Mouse (Mus musculus) central nervous system, embryonic 14 days (tissue): ENCODE results near the gene Tomm6. TPM values are rescaled to one million over a fixed set of nuclear protein-coding genes. Genes with fewer than 3 reads are reported as not detected.

Experiments
- polyA plus RNA-seq: library from polyadenylated mRNA; depleted of rRNA; stranded (reverse); fragments of >200 nt; gene quantifications from 2 replicates; pipeline ENCODE4 v1.2.3, GENCODE M21; 2012; rRNA removed

Tomm6 gene
- 83.6 and 105 TPM in 2 replicates for polyA plus RNA-seq

GRCm38 (mm10) chr17:47688344-47688607, at the start of gene Tomm6:
TSS of gene Tomm6 (minus strand) at chr17:47688386.

DNA sequence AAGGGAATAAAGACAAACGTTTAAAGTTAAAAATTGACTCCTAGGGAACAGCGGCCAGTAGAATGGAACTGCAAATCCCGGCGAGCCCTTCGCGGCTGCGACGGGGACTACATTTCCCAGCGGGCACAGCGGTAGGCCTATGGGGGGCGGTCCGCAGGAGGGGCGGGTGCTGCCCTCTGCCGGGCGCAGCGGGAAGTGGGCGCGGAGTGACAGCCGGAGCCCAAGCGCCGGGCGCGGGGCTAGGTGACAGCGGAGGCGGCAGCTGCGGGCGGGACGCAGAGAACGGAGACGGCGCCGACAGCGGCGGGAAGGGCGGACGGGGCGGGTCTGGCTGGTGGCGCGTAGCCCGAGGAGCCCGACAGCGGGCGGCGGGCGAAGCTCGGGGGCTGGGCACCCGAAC, 48.7 kb upstream of the Tomm6 start, which contains the start of gene Tfeb:
TSS of gene Tfeb (plus strand) at position 175 of the 400 bp plus-strand sequence.

DNA sequence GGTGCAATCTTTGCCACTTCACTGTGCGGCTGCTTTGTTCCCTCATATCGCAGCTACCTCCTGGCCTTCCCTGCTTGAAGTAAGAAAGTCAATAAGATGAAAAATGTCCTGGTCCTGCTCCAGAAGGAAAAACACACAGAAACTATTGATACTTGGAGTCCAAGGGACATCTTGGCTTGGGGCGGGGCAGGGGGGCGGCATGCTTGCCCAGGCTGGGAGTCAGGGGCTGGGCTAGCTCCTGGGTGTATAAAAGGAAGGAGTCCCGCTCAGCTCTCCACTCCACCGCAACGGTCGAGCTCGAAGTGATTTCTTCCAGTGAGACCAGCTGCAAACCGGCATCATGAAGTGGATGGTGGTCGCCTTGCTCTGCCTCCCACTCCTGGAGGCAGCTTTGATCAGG, 38.4 kb upstream of the Tomm6 start, which contains the start of gene Pgc:
TSS of gene Pgc (plus strand) at position 277 of the 400 bp plus-strand sequence.

DNA sequence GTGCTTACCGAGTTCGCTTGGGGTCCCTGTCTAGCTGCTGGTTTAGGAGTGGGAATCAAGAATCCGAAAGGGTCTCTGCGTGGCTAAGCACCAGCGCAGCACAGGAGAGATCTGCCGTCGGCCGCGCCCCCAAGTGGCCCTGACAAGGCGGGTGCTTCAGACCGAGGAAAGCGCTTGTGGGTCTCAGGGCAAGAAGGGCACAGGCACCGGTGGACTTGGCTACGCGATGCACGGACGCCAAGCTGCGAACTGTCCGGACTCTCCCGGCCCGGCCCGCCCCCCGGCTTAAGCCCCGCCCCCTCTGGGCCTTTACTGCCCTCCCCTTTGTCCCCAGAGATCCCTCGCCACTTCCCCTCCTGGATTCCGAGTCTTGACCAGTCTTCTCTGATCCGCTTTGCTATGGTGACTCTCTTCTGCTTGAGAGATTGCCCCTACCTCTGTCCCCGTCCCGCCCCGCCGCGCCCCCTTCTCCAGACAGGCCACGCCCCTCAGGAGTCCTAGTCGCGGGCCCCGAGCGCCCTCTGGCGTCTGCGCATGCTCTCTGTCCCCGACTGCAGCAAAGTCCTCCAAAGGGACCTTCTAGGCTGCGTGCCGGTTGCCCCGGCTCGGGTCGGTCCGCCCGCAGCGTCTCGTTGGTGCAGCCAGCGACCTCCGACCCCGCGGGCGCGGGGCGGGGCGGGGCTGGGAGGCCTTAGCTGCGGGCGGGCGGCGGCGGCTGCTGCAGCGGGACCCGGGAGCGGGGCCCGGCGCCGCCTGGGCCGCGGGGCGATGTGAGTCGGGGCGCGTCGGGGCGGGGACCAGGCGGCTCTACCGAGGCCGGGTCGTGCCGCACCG, 6.5 kb upstream of the Tomm6 start, which contains the start of gene Prickle4:
TSS of gene Prickle4 (minus strand) at position 234 of the 834 bp plus-strand sequence.

GRCm38 (mm10) chr17:47694442-47694502, 6.1 kb upstream of the Tomm6 start, which contains the start of gene Gm21981:
TSS of gene Gm21981 (minus strand) at chr17:47694455.

DNA sequence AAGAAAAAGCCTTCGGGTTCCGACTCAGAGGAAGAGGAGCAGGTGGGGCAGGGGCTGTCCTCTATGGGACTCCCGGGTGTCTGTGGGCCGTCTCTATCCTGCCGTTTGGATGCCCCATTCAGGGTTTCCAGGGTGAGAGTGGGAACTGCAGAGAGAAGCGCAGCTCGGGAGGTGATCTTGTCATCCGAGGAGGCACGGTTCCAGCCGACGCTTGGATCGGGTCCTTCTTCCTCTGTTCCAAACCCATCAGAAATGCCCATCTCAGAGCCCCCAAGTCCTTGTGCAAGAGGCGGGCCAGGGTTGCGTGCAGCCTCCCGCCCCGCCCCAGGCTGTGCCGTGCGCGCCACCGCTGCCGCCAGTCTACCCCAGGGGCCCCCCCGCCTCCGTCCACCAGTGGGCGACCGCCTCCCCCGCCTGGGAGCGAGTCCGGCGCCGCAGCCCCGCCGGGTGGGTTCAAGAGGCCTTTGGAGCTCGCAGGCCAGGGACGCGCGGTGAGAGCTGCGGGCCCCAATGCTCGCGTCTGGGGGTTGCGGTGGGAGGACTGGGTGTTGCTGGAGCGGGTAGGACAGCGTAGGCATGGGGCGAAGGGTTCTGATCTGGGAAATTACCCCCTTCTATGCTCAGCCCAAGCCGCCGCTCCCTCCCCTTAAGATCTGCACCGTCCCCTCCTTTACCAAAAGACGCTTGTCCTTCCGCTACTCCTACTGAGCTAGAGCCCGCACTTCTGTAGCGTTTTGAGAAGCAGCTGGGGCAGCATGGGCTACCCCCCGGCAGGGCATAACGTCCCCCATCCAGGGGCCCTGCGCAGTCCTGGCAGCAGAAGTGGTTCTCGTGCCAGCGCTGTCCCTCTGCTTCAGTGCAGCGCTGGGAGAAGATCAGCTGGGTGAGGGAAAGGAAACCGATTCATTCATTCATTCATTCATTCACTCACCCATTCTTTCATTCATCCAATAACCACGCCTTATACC, 706 bp upstream of the Tomm6 start, which contains the start of gene Frs3:
TSS of gene Frs3 (plus strand) at position 423 of the 968 bp plus-strand sequence.

Other genes with a start within 250 kb of the Tomm6 start
- gene Taf8, start 186.1 kb downstream of the Tomm6 start, polyA plus RNA-seq: 42.1 and 43.3 TPM in 2 replicates
- 70.8 and 130 TPM in 2 replicates for gene Ccnd3, start 183.3 kb downstream of the Tomm6 start, polyA plus RNA-seq
- gene Bysl, start 76.9 kb downstream of the Tomm6 start, polyA plus RNA-seq: 26.6 and 27.5 TPM in 2 replicates
- gene Med20, start 76.8 kb downstream of the Tomm6 start, polyA plus RNA-seq: 52.6 and 55.4 TPM in 2 replicates
- 2.2 and 2.3 TPM in 2 replicates for gene Gm20517, start 76.8 kb downstream of the Tomm6 start, polyA plus RNA-seq
- gene Usp49, start 57.7 kb downstream of the Tomm6 start, polyA plus RNA-seq: 29.8 and 33.7 TPM in 2 replicates
- gene Frs3, start 644 bp upstream of the Tomm6 start, polyA plus RNA-seq: 36.2 and 40.0 TPM in 2 replicates
- gene Gm21981, start 6.1 kb upstream of the Tomm6 start, polyA plus RNA-seq: 3.9 and 4.5 TPM in 2 replicates
- 1.0 TPM in 2 replicates for gene Prickle4, start 6.3 kb upstream of the Tomm6 start, polyA plus RNA-seq
- 0.08 TPM in 1 of 2 replicates, not detected in the other for gene Pgc, start 38.5 kb upstream of the Tomm6 start, polyA plus RNA-seq
- gene Tfeb, start 48.6 kb upstream of the Tomm6 start, polyA plus RNA-seq: 2.4 and 3.7 TPM in 2 replicates
- 37.4 and 87.0 TPM in 2 replicates for gene Mdfi, start 146.3 kb upstream of the Tomm6 start, polyA plus RNA-seq
- 88.7 and 94.3 TPM in 2 replicates for gene Foxp4, start 236.3 kb upstream of the Tomm6 start, polyA plus RNA-seq